Mouse (Mus musculus) ES-E14 (cell line): ENCODE data around the gene Pacsin2. TPM values are rescaled to one million over a fixed set of nuclear protein-coding genes. Genes with fewer than 3 reads are reported as not detected.
A peak's percentile ranks its signal among the peaks of the same experiment; 100 is the strongest.

ENCODE experiments used
- DNase-seq: peaks from one replicate; pipeline ENCODE4 v3.0.0-alpha.2; 2013; ENCODE audit warnings: low read depth, low spot score
- H3K27ac ChIP-seq: 2 replicates; pipeline ENCODE4 v1.5.1; 2012; ENCODE audit warnings: low read depth, mild to moderate bottlenecking, low read length, moderate library complexity, mixed read lengths; ENCODE audit not compliant: poor library complexity, insufficient read depth, severe bottlenecking
- H3K36me3 ChIP-seq: 2 replicates; pipeline ENCODE4 v1.6.1; 2012; ENCODE audit warnings: mild to moderate bottlenecking, low read length, moderate library complexity, mixed read lengths; ENCODE audit not compliant: control insufficient read depth, poor library complexity, insufficient read depth, severe bottlenecking
- H3K4me1 ChIP-seq, 2 experiments: fragments of 150-350 bp in 1 of 2; sonication (generic) in 1 of 2; 2 replicates each; pipeline ENCODE4 v1.6.1; 2012; ENCODE audit warnings: low read length in 2 of 2, mild to moderate bottlenecking in 1 of 2, mixed read lengths in 1 of 2; ENCODE audit not compliant: control insufficient read depth in 2 of 2, insufficient read depth in 2 of 2, poor library complexity in 1 of 2
- H3K4me3 ChIP-seq, 2 experiments: fragments of 150-350 bp in 1 of 2; sonication (generic) in 1 of 2; 2 replicates each; pipeline ENCODE4 v1.5.1; 2012; ENCODE audit warnings: low read length in 2 of 2, low read depth in 1 of 2, mild to moderate bottlenecking in 1 of 2, mixed read lengths in 1 of 2; ENCODE audit not compliant: insufficient read depth in 1 of 2, poor library complexity in 1 of 2, severe bottlenecking in 1 of 2
- H3K9ac ChIP-seq: 2 replicates; pipeline ENCODE4 v1.6.1; 2012; ENCODE audit warnings: low read depth, mild to moderate bottlenecking, low read length, mixed read lengths; ENCODE audit not compliant: poor library complexity, insufficient read depth, severe bottlenecking
- H3K9me3 ChIP-seq: fragments of 150-350 bp; sonication (generic); 2 replicates; pipeline ENCODE4 v1.6.1; 2012; ENCODE audit warnings: low read depth, mild to moderate bottlenecking, low read length; ENCODE audit not compliant: control insufficient read depth, insufficient read depth
- CHD2 ChIP-seq: IDR thresholded peaks from 2 replicates; pipeline ENCODE4 v1.6.1; 2014; ENCODE audit warnings: mild to moderate bottlenecking, low read depth, low read length, inconsistent platforms
- HCFC1 ChIP-seq: IDR thresholded peaks from 2 replicates; pipeline ENCODE4 v1.6.1; 2012; ENCODE audit warnings: low read length, inconsistent platforms, borderline replicate concordance; ENCODE audit not compliant: insufficient read depth
- MAFK ChIP-seq: IDR thresholded peaks from 2 replicates; pipeline ENCODE4 v1.6.1; 2014; ENCODE audit warnings: mild to moderate bottlenecking, low read depth, low read length, inconsistent platforms; ENCODE audit not compliant: insufficient read depth
- ZC3H11A ChIP-seq: IDR thresholded peaks from 2 replicates; pipeline ENCODE4 v1.6.1; 2012; ENCODE audit warnings: low read depth, mild to moderate bottlenecking, inconsistent platforms, low read length, borderline replicate concordance
- ZNF384 ChIP-seq: IDR thresholded peaks from 2 replicates; pipeline ENCODE4 v1.6.1; 2012; ENCODE audit warnings: low read depth, low read length, inconsistent platforms
- in situ Hi-C, 2 experiments: fragments of 600-800 bp; cut with MboI; formaldehyde crosslinking; loops; one replicate each; pipeline ENCODE4 v1.15.1; 2025; ENCODE audit warnings: low sequenced_read_pairs in 2 of 2, inconsistent platforms in 1 of 2; ENCODE audit not compliant: unreplicated experiment in 2 of 2
- total RNA-seq: library from RNA; depleted of rRNA; stranded (reverse); fragments of 300-350 nt; gene quantifications from 2 replicates; pipeline ENCODE4 v1.2.3, GENCODE M21; 2012

The Pacsin2 gene
- total RNA-seq, 1 experiment = 67.7 TPM

- no peak overlapping the region for H3K27ac ChIP-seq
- in situ Hi-C loops = no loop called here
- H3K4me3 ChIP-seq = peak overlapping the region; percentile 13 to 45; a peak in 3 of 4 replicates
- H3K9me3 ChIP-seq = no peaks in the 10 kb centered on the region
- TF ChIP-seq MAFK = no peak
- TF ChIP-seq CHD2 = no peak
- TF ChIP-seq ZNF384 = no peak
- no peak for TF ChIP-seq HCFC1
- TF ChIP-seq ZC3H11A = no peak
- DNase-seq = no peak
- peaks cover 0 to 7% of the 10 kb centered on the region in 2 experiments; a peak in 1 of 4 replicates for H3K4me1 ChIP-seq
- peak overlapping the region; percentile 47 for H3K9ac ChIP-seq
- H3K36me3 ChIP-seq = peaks cover 2% of the 10 kb centered on the region; the same call in 1 of the 2 replicates
Observed at GRCm38 (mm10) chr15:83489471-83489870, 25.1 kb upstream of the Pacsin2 start.

DNA sequence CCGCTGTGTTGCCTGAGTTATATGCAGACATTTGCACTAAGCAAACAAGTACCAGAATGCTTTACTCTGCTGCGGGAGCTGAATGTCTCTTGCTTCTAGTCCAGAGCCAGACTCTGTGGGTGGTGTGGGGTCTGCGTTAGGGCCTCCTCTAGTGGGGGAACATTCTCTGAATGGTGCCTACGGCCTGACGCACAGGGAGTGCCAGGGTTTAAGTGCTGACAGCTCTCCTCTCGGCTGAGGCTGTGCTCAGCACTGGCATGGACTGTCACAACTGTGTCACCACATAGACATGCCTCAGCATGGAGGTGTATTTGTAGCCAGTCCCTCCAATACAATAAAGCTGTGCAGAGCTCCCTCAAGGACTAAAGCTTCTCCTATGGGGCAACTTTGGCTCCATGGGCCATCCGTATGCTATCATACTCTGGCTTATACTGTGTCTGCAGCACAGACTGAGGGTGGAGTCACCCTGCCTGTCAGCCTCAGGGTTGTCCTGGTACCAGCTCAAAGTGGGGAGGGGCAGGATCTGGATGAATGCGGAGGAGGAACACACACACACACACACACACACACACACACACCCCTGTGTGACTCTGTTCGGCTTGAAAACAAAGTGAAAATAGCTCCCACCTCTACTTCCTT lies 23.2 kb upstream of the Pacsin2 start:
- H3K9ac ChIP-seq = no peak overlapping the region
- no peak overlapping the region for H3K4me3 ChIP-seq
- peaks cover 0 to 10% of the 10 kb centered on the region in 2 experiments; a peak in 1 of 4 replicates for H3K4me1 ChIP-seq
- no peak for DNase-seq
- in situ Hi-C loops = no loop called here
- peaks cover 2% of the 10 kb centered on the region; the same call in 1 of the 2 replicates for H3K36me3 ChIP-seq
- H3K9me3 ChIP-seq = no peaks in the 10 kb centered on the region
- TF ChIP-seq ZC3H11A (no peak), HCFC1 (no peak), ZNF384 (no peak), CHD2 (no peak), MAFK (no peak)
- H3K27ac ChIP-seq = no peak overlapping the region

DNA sequence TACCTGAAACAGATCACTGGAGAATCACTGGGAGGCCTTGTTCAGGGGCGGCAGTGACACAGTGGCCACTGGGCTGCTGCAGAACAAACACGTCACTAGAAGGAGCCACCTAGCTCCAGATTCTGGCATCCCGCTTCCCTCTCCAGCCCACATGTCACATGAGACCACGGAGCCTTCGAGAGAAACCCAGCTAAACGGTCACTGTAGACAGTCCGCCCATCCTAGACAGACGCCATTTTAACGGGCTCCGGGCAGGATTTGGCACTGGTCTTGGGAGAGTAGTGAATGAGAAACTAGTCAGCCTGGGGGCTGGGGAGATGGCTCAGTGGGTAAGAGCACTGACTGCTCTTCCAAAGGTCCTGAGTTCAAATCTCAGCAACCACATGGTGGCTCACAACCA lies 19.9 kb upstream of the Pacsin2 start:
- peaks cover 0 to 28% of the 10 kb centered on the region in 2 experiments; a peak in 2 of 4 replicates for H3K4me1 ChIP-seq
- no peaks in the 10 kb centered on the region for H3K9me3 ChIP-seq
- no peak for TF ChIP-seq ZNF384
- no peak for TF ChIP-seq MAFK
- no peak for TF ChIP-seq HCFC1
- no peak for TF ChIP-seq CHD2
- TF ChIP-seq ZC3H11A = no peak
- no peak overlapping the region for H3K27ac ChIP-seq
- in situ Hi-C loops = no loop called here
- H3K9ac ChIP-seq = no peak overlapping the region
- H3K4me3 ChIP-seq = no peak overlapping the region
- no peaks in the 10 kb centered on the region; the same call in 1 of the 2 replicates for H3K36me3 ChIP-seq
- no peak for DNase-seq

GRCm38 (mm10) chr15:83483482-83483881 lies 19.1 kb upstream of the Pacsin2 start:
- Histone ChIP-seq H3K27ac (no peak overlapping the region), H3K9ac (no peak overlapping the region), H3K9me3 (no peaks in the 10 kb centered on the region), H3K4me1 (peaks cover 1 to 32% of the 10 kb centered on the region in 2 experiments; a peak in 2 of 4 replicates), H3K36me3 (no peaks in the 10 kb centered on the region), H3K4me3 (no peak overlapping the region)
- peak; percentile 53 for DNase-seq
- TF ChIP-seq ZC3H11A (peak; percentile 20; the same call in 1 of the 2 replicates), CHD2 (no peak)
- in situ Hi-C loops = no loop called here

- no peaks in the 10 kb centered on the region for H3K9me3 ChIP-seq
- TF ChIP-seq HCFC1 (no peak), CHD2 (no peak)
- H3K27ac ChIP-seq = no peak overlapping the region
- DNase-seq = no peak
- no peak overlapping the region for H3K4me3 ChIP-seq
- H3K9ac ChIP-seq = no peak overlapping the region
- in situ Hi-C loops = no loop called here
- H3K36me3 ChIP-seq = no peaks in the 10 kb centered on the region
- peaks cover 1 to 32% of the 10 kb centered on the region in 2 experiments; a peak in 2 of 4 replicates for H3K4me1 ChIP-seq
Observed at GRCm38 (mm10) chr15:83482645-83483224, 18.3 kb upstream of the Pacsin2 start.
